Mouse (Mus musculus) kidney, embryonic 14.5 days (tissue): ENCODE data around the gene Ankrd45. TPM values are rescaled to one million over a fixed set of nuclear protein-coding genes. Genes with fewer than 3 reads are reported as not detected.

Source experiments
- ATAC-seq: fragments of 200-750 bp; cut with Nextera tagmentation; 2 replicates; pipeline ENCODE4 v1.8.0; 2017; ENCODE audit warnings: moderate number of reproducible peaks, mild to moderate bottlenecking, moderate TSS enrichment, moderate library complexity; ENCODE audit not compliant: low FRiP score, low TSS enrichment
- H3K27ac ChIP-seq: fragments of 300-500 bp; sonication (generic); 2 replicates; pipeline ENCODE4 v1.5.1; 2014; ENCODE audit warnings: low read depth, mild to moderate bottlenecking, low read length, moderate library complexity, mixed read lengths
- H3K27me3 ChIP-seq: fragments of 300-500 bp; sonication (generic); 2 replicates; pipeline ENCODE4 v1.6.1; 2014; ENCODE audit warnings: mild to moderate bottlenecking, low read length; ENCODE audit not compliant: control insufficient read depth, insufficient read depth
- H3K36me3 ChIP-seq: fragments of 300-500 bp; sonication (generic); 2 replicates; pipeline ENCODE4 v1.6.1; 2014; ENCODE audit warnings: low read length, mixed read lengths; ENCODE audit not compliant: control insufficient read depth, insufficient read depth
- H3K4me1 ChIP-seq: fragments of 300-500 bp; sonication (generic); 2 replicates; pipeline ENCODE4 v1.6.1; 2014; ENCODE audit warnings: low read length, mixed read lengths; ENCODE audit not compliant: control insufficient read depth, insufficient read depth
- H3K4me2 ChIP-seq: fragments of 300-500 bp; sonication (generic); replicated peaks from 2 replicates; pipeline ENCODE4 v1.6.1; 2014; ENCODE audit warnings: low read depth, mild to moderate bottlenecking, low read length
- H3K4me3 ChIP-seq: fragments of 300-500 bp; sonication (generic); 2 replicates; pipeline ENCODE4 v1.5.1; 2014; ENCODE audit warnings: mild to moderate bottlenecking, low read length
- H3K9ac ChIP-seq: fragments of 300-500 bp; sonication (generic); 2 replicates; pipeline ENCODE4 v1.6.1; 2014; ENCODE audit warnings: low read depth, mild to moderate bottlenecking, low read length, moderate library complexity
- H3K9me3 ChIP-seq: fragments of 300-500 bp; sonication (generic); 2 replicates; pipeline ENCODE4 v1.6.1; 2016; ENCODE audit warnings: low read length; ENCODE audit not compliant: control insufficient read depth
- WGBS: fragments of 180-500 bp; shearing (Covaris S2); extraction: QIAGEN DNeasy Blood & Tissue Kit; methylation state at CpG from one replicate; pipeline ENCODE4 v1.1.7; 2014; 5-methylcytosine and 5-hydroxymethylcytosine counted together
- polyA plus RNA-seq: library from polyadenylated mRNA; unstranded; fragments of >200 nt; fragmentation: Nextera tagmentation; extraction: Ambion mirVana; gene quantifications from 2 replicates; pipeline ENCODE4 v1.2.1, GENCODE M21; 2014

Ankrd45 gene
- polyA plus RNA-seq, 1 experiment from 2014 or later = 5.9 TPM

DNA sequence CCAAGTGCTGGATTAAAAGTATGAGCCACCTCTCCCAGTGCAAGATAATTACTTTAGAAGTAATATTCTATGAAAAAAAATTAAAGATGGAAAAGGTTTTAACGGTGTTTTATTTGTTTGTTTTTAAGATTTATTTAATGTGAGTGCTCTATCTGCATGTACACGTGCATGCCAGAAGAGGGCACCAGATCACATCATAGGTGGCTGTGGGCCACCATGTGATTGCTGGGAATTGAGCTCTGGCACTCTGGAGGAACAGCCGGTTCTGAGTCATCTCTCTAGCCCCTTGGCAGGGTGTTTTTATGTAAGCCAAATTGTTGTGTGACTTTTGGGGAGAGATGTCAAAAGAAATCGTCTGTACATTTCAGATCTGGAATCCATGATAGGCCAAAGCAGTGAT is 72.0 kb downstream of the Ankrd45 start:
- H3K9me3 ChIP-seq = no peaks in the 10 kb centered on the region
- ATAC-seq = no peak
- 36% methylated on average over 4 of the region's 4 CpGs for WGBS
- no peak overlapping the region for H3K27ac ChIP-seq
- H3K27me3 ChIP-seq = no peaks in the 10 kb centered on the region
- H3K4me1 ChIP-seq = no peaks in the 10 kb centered on the region
- H3K4me2 ChIP-seq = no peak overlapping the region
- H3K4me3 ChIP-seq = no peak overlapping the region
- no peak overlapping the region for H3K9ac ChIP-seq
- no peaks in the 10 kb centered on the region for H3K36me3 ChIP-seq

DNA sequence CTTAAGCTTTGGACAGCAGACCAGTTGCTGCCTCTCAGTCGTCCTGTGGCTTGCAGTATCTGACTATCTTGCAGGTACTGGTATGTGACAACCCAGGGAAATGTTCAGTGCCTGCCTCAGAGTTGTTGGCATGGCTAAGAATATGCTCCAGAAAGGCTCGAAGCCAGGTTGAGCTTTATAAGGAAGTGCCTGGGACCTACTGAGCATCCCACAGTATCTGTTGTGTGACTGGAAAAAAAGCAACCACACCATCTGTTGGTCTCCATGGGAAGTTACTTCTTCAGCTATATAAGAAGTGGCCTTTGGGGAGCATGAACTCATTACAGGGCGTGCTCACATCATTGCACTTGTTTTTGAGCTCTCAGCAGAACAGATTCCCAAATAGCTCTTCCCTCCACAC is 77.3 kb downstream of the Ankrd45 start:
- no peaks in the 10 kb centered on the region for H3K36me3 ChIP-seq
- WGBS = 65% methylated on average over 3 of the region's 3 CpGs
- H3K4me2 ChIP-seq = no peak overlapping the region
- no peaks in the 10 kb centered on the region for H3K27me3 ChIP-seq
- H3K4me1 ChIP-seq = no peaks in the 10 kb centered on the region
- no peak overlapping the region for H3K9ac ChIP-seq
- H3K27ac ChIP-seq = no peak overlapping the region
- no peaks in the 10 kb centered on the region for H3K9me3 ChIP-seq
- no peak for ATAC-seq
- no peak overlapping the region for H3K4me3 ChIP-seq

Other genes with a start within 250 kb of the Ankrd45 start
- gene Rc3h1, start 236.3 kb upstream of the Ankrd45 start, polyA plus RNA-seq = 11.6 and 14.0 TPM in 2 replicates
- 1.9 and 2.2 TPM in 2 replicates for gene Serpinc1, start 164.1 kb upstream of the Ankrd45 start, polyA plus RNA-seq
- 11.0 and 13.3 TPM in 2 replicates for gene Zbtb37, start 107.8 kb upstream of the Ankrd45 start, polyA plus RNA-seq
- gene Dars2, start 72.0 kb upstream of the Ankrd45 start, polyA plus RNA-seq = 26.6 and 45.4 TPM in 2 replicates
- gene Cenpl, start 72.0 kb upstream of the Ankrd45 start, polyA plus RNA-seq = 32.7 and 36.2 TPM in 2 replicates
- gene Klhl20, start 11.2 kb upstream of the Ankrd45 start, polyA plus RNA-seq = 10.6 and 17.2 TPM in 2 replicates
- 0.45 and 0.63 TPM in 2 replicates for gene Tex50, start 16.6 kb downstream of the Ankrd45 start, polyA plus RNA-seq
- gene Prdx6, start 108.5 kb downstream of the Ankrd45 start, polyA plus RNA-seq = 526 and 601 TPM in 2 replicates